Mouse (Mus musculus): ENCODE results near the gene Srp14.
A peak's percentile ranks its signal among the peaks of the same experiment; 100 is the strongest.

DNA sequence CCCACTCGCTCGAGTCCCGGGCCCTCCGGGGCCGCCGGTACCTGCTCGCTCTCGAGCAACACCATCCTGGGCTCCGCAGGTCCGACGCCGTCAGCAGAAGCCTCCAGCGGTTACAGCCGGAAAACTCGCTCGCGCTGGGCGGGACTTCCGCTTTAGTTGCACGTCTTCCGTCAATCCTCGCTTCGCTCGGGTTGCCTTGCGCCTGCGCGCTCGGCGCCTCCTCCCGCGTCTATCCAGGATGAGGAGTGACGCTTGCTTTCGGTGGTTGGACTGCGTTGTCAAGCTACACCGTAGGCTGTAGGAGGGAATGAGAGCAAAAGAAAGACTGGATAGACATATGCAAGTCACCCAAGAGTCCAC is at the start of gene Srp14:
- TF ChIP-seq CTCF (IDR thresholded peaks at IDR 0.05; ENCODE audit: control insufficient read depth, insufficient read depth, insufficient read length) (no peak), USF1 (IDR thresholded peaks at IDR 0.05; ENCODE audit: low read depth) (no peak), MYOD1 (IDR thresholded peaks at IDR 0.05; ENCODE audit: control insufficient read depth, insufficient read length, low read depth) (no peak), MAX (IDR thresholded peaks at IDR 0.05) (peak; percentile 40), MYOG (IDR thresholded peaks at IDR 0.05; ENCODE audit: control insufficient read depth, extremely low read depth, insufficient read length) (no peak)
